Mouse (Mus musculus): ENCODE results near the gene Fstl1.

Gene Fstl1

GRCm38 (mm10) chr16:37812474-37812886 is 35.8 kb downstream of the Fstl1 start:
- in situ Hi-C loops (cut with MboI; ENCODE audit: low pct_unique_long_range_greater_than_20kb in 1 of 2, low sequenced_read_pairs in 2 of 2, unreplicated experiment in 1 of 2), result loop anchor here in 1 of 2 experiments (10.0 kb wide), 1 partner anchor 118 kb away; no protein-coding TSS in a partner anchor

DNA sequence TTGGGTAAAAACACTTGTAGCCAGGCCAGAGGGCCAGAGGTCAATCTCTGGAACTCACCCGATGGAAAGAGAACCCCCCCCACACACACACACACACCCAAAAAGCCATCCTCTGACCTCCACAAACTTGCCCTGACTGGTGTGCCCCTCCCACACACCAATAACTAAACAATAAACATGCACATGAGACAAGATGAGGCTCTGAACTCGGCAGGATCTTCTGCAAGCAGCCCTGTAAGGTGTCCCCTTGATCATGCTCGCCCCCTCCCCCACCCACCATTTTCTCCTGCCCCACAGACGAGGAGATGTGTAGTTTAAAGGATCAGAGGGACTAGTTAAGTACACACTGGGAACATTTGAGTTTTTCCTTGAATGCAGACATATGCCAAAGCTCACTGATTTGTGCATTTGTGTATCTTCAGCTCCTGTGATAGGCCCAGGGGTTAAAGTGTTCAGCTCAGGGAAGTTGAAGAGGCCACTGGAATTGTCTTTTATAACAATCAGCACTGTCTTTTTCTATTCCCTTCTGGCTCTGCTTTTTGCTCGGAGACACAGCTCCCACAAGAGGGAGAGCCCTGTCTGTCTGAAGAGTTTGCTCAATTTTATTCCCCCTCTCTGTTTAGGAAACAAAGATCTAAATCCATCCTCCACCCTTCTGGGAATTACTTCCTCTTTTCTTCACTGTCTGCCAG is 37.2 kb downstream of the Fstl1 start:
- in situ Hi-C loops (cut with MboI; ENCODE audit: low pct_unique_long_range_greater_than_20kb in 1 of 2, low sequenced_read_pairs in 2 of 2, unreplicated experiment in 1 of 2), result loop anchor here in 1 of 2 experiments (10.0 kb wide), 1 partner anchor 119 kb away; no protein-coding TSS in a partner anchor

DNA sequence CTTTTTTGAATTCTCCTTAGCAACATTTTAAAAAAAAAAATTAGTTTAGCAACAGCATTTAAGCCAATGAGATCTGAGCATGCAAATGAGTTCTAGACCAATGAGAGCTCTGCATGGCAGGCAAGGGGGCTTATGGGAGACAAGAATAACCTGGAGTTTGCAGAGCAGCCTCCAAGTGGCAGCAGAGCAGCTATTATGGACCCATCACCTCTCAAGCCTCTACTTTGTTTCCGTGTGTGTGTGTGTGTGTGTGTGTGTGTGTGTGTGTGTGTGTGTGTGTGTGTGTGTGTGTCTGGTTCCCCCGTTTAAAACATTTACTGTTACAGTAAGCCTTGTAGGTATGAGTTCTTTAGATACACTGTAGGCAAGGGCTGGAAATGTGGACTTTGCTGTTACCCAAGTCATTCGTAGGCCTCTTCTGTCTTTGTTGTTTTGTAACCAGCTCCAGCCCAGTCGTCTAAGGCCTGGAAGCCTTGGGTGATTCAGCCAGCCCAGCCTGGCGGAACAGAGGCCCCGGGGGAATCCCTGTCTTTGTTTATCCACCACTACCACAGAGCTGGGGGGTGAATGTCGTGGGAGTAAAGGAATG is 37.8 kb downstream of the Fstl1 start:
- in situ Hi-C loops (cut with MboI; ENCODE audit: low pct_unique_long_range_greater_than_20kb in 1 of 2, low sequenced_read_pairs in 2 of 2, unreplicated experiment in 1 of 2), result loop anchor here in 1 of 2 experiments (10.0 kb wide), 1 partner anchor 120 kb away; no protein-coding TSS in a partner anchor

DNA sequence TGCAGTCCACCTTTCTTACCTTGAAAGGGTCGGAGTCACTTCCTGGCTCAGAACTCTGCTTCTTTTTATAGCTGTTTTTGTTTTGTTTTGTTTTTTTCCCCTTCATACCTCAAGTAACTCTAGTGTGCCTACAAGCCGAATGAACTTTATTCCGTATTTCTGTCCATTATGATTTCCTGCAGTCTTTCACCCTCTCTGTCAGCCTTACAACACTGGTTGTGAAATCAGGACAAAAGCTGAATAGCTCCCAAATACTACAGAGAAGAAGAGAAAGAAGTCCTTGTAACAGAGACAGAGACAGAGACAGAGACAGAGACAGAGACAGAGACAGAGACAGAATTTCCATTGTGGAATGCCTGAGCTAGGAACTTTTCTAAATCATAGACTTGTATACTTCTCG is 41.3 kb downstream of the Fstl1 start:
- in situ Hi-C loops (cut with MboI; ENCODE audit: low pct_unique_long_range_greater_than_20kb in 1 of 2, low sequenced_read_pairs in 2 of 2, unreplicated experiment in 1 of 2), result loop anchor here in 1 of 2 experiments (10.0 kb wide), 1 partner anchor 123 kb away; no protein-coding TSS in a partner anchor

DNA sequence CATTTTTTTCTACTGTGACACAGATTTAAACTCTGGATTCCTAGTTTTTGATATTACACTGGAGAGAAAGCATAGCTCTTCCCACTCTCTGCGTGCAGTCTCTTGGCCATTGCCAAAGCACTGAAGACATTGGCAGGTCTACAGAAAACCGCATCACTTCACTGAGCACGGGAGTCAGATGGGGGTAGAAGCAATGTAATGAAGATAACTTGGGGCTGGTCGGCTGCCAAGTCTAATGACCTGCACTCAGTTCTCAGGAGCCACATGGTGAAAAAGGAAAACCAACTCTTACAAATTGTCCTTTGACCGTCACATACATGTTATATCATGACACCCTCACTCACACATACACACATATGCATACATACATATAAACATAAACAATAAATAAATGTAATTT is 47.3 kb downstream of the Fstl1 start:
- in situ Hi-C loops (cut with MboI; ENCODE audit: low pct_unique_long_range_greater_than_20kb in 1 of 2, low sequenced_read_pairs in 2 of 2, unreplicated experiment in 1 of 2), result no loop called here

DNA sequence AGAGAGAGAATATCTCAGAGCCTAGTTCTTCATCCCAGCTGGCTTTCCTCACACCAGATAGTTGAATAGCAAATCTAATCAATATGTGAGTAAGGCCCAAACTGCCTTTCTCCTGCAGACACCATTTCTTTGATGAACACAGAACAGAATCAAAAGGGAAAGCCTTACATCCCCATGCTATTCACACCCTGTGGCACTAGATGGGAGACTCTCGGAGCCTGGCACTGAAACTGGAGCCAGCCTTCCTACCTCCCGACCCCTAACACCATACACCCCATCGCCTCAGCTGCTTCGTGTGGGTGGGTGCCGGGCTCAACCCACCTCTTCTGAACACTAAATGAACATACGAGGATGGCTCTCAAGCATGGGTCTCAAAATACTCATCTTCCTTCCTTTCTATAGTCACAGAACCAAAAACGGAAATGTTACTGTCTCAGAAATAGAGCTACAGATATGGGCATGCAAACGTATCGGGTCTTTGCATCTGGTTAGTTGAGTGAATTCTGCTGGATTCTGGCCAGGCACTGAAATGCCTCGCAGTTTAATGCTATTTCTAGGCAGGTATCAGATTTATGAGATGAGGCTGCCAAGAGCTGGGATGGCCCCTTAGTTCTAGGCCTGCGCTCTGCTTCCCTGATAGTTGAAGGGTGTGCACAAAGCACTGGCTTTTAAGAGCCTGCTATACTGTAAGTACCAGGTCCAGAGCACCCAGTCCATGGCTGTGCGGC is 48.3 kb downstream of the Fstl1 start:
- in situ Hi-C loops (cut with MboI; ENCODE audit: low pct_unique_long_range_greater_than_20kb in 1 of 2, low sequenced_read_pairs in 2 of 2, unreplicated experiment in 1 of 2), result no loop called here

- in situ Hi-C loops (cut with MboI; ENCODE audit: low pct_unique_long_range_greater_than_20kb in 1 of 2, low sequenced_read_pairs in 2 of 2, unreplicated experiment in 1 of 2), result no loop called here
Observed at GRCm38 (mm10) chr16:37826286-37826685, 49.6 kb downstream of the Fstl1 start.

DNA sequence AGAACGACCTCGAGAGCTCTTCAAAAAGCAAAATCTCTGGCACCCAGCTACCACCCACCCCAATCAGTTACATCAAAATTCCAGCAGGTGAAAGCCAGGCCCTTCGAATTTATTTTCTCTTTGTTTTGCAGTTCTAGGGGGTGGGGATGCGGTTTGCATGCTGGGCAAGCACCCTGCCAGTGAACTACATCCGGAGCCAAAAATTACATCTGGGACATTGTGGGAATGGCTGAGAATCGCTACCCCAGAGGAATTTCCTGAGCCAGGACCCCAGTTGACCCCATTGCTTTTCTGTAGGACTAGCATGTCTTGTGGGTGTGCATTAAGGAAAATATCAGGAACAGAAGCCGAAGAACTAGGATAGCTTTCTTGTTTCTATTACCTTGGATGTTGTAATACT is 54.4 kb downstream of the Fstl1 start:
- in situ Hi-C loops (cut with MboI; ENCODE audit: low pct_unique_long_range_greater_than_20kb in 1 of 2, low sequenced_read_pairs in 2 of 2, unreplicated experiment in 1 of 2), result no loop called here

DNA sequence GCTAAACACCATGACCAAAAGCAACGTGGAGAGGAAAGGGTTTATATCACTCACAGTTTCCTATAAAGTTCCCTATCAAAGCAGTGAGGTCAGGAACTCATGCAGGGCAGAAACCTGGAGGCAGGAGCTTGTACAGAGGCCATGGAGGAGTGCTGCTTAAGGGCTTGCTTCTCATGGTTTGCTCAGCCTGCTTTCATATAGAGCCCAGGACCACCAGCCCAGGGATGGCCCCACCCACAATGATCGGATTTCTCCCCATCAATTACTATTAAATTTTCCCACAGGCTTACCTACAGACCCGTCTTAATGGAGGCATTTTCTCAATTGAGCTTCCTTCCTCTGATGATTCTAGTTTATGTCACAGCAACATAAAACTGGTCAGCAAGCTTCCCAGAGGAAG is 60.9 kb downstream of the Fstl1 start:
- in situ Hi-C loops (cut with MboI; ENCODE audit: low pct_unique_long_range_greater_than_20kb in 1 of 2, low sequenced_read_pairs in 2 of 2, unreplicated experiment in 1 of 2), result no loop called here

DNA sequence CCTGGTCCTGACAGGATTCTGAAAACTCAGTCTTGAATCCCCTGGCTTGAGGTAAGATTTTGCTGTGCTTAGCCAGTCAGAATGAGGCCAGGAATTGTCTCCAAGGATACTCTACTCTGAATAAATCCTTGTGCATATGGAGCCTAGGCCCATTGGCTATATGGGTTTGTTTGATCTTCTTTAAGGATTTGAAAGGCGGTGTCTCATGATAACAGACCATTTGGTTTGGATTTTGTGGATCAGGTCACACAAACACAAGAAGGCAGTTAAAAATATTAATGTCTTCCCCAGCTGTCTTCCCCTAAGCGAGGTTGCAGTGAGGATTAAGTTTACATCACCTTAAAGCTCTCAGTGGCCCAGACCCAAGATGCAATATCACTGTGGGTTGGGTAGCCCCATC is 65.8 kb downstream of the Fstl1 start:
- in situ Hi-C loops (cut with MboI; ENCODE audit: low pct_unique_long_range_greater_than_20kb in 1 of 2, low sequenced_read_pairs in 2 of 2, unreplicated experiment in 1 of 2), result no loop called here

GRCm38 (mm10) chr16:37843740-37844139 is 67.1 kb downstream of the Fstl1 start:
- in situ Hi-C loops (cut with MboI; ENCODE audit: low pct_unique_long_range_greater_than_20kb in 1 of 2, low sequenced_read_pairs in 2 of 2, unreplicated experiment in 1 of 2), result no loop called here

- in situ Hi-C loops (cut with MboI; ENCODE audit: low pct_unique_long_range_greater_than_20kb in 1 of 2, low sequenced_read_pairs in 2 of 2, unreplicated experiment in 1 of 2), result no loop called here
Observed at GRCm38 (mm10) chr16:37845202-37845925, 68.7 kb downstream of the Fstl1 start.

DNA sequence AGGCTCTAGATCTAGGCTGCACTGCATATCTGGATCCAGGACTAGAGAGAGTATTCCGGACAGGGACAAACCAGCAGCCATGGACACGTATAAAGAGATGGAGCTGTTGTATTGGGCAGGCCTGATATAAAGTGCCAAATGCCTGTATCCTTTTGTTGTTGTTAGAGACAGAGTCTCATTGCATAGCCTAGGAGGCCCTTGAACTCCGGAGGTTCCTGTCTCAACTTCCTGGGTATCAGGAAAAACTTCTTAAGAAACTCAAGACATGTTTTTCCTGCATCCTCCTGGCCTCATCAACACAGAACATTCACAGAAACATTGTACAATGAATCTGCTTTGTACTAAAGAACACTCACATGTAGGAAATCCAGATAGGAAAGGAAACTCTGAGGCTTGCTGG is 70.4 kb downstream of the Fstl1 start:
- in situ Hi-C loops (cut with MboI; ENCODE audit: low pct_unique_long_range_greater_than_20kb in 1 of 2, low sequenced_read_pairs in 2 of 2, unreplicated experiment in 1 of 2), result no loop called here

- in situ Hi-C loops (cut with MboI; ENCODE audit: low pct_unique_long_range_greater_than_20kb in 1 of 2, low sequenced_read_pairs in 2 of 2, unreplicated experiment in 1 of 2), result no loop called here
Observed at GRCm38 (mm10) chr16:37851366-37851765, 74.7 kb downstream of the Fstl1 start.

DNA sequence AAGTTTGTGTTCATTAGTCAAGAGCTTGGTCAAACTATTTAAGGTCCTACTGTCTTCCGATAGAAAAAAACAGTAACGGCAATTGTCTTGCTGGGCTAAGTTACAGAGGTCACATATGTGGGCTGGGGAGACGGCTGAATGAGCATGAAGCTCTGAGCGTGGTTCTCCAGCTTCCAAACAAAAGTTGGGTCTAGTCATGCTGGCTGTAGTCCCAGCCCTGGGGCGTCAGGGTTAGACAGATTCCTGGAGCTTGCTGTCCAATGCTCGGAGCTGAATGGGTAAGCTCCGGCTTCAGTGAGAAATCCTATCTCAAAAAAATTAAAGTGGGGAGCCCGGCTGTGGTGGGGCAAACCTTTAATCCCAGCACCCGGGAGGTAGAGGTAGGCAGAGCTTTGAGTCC is 76.6 kb downstream of the Fstl1 start:
- in situ Hi-C loops (cut with MboI; ENCODE audit: low pct_unique_long_range_greater_than_20kb in 1 of 2, low sequenced_read_pairs in 2 of 2, unreplicated experiment in 1 of 2), result no loop called here

GRCm38 (mm10) chr16:37854054-37854453 is 77.4 kb downstream of the Fstl1 start:
- in situ Hi-C loops (cut with MboI; ENCODE audit: low pct_unique_long_range_greater_than_20kb in 1 of 2, low sequenced_read_pairs in 2 of 2, unreplicated experiment in 1 of 2), result no loop called here

- in situ Hi-C loops (cut with MboI; ENCODE audit: low pct_unique_long_range_greater_than_20kb in 1 of 2, low sequenced_read_pairs in 2 of 2, unreplicated experiment in 1 of 2), result no loop called here
Observed at GRCm38 (mm10) chr16:37854593-37854992, 77.9 kb downstream of the Fstl1 start.

GRCm38 (mm10) chr16:37855583-37855982 is 78.9 kb downstream of the Fstl1 start:
- in situ Hi-C loops (cut with MboI; ENCODE audit: low pct_unique_long_range_greater_than_20kb in 1 of 2, low sequenced_read_pairs in 2 of 2, unreplicated experiment in 1 of 2), result no loop called here

- in situ Hi-C loops (cut with MboI; ENCODE audit: low pct_unique_long_range_greater_than_20kb in 1 of 2, low sequenced_read_pairs in 2 of 2, unreplicated experiment in 1 of 2), result no loop called here
Observed at GRCm38 (mm10) chr16:37856327-37856726, 79.7 kb downstream of the Fstl1 start.
